Mouse (Mus musculus) forebrain, embryonic 14.5 days (tissue): ENCODE results near the gene Matn1. TPM values are rescaled to one million over a fixed set of nuclear protein-coding genes. Genes with fewer than 3 reads are reported as not detected.

Experiments used
- ATAC-seq: fragments of 200-750 bp; cut with Nextera tagmentation; 2 replicates; pipeline ENCODE4 v1.8.0; 2017; ENCODE audit warnings: mild to moderate bottlenecking, moderate library complexity
- DNase-seq: peaks from one replicate; pipeline ENCODE4 v3.0.0-alpha.2; 2015; ENCODE audit warnings: low spot score
- H3K27ac ChIP-seq: fragments of 300-500 bp; sonication (generic); 2 replicates; pipeline ENCODE4 v1.5.1; 2014; ENCODE audit warnings: low read depth, mild to moderate bottlenecking, control low read depth, low read length, moderate library complexity
- H3K27me3 ChIP-seq: fragments of 300-500 bp; sonication (generic); replicated peaks from 2 replicates; pipeline ENCODE4 v1.6.1; 2014; ENCODE audit warnings: low read length, control low read depth, mixed read lengths; ENCODE audit not compliant: control insufficient read depth, insufficient read depth
- H3K36me3 ChIP-seq: fragments of 300-500 bp; sonication (generic); 2 replicates; pipeline ENCODE4 v1.6.1; 2014; ENCODE audit warnings: low read length, control low read depth; ENCODE audit not compliant: control insufficient read depth, insufficient read depth
- H3K4me1 ChIP-seq: fragments of 300-500 bp; sonication (generic); 2 replicates; pipeline ENCODE4 v1.6.1; 2014; ENCODE audit warnings: antibody characterized with exemption, low read length, control low read depth; ENCODE audit not compliant: control insufficient read depth, insufficient read depth
- H3K4me2 ChIP-seq: fragments of 300-500 bp; sonication (generic); 2 replicates; pipeline ENCODE4 v1.6.1; 2014; ENCODE audit warnings: mild to moderate bottlenecking, control low read depth, low read length
- H3K4me3 ChIP-seq: fragments of 300-500 bp; sonication (generic); 2 replicates; pipeline ENCODE4 v1.5.1; 2014; ENCODE audit warnings: low read depth, low read length, control low read depth
- H3K9ac ChIP-seq: fragments of 300-500 bp; sonication (generic); 2 replicates; pipeline ENCODE4 v1.6.1; 2014; ENCODE audit warnings: mild to moderate bottlenecking, low read length, control low read depth, moderate library complexity
- H3K9me3 ChIP-seq: fragments of 300-500 bp; sonication (generic); replicated peaks from 2 replicates; pipeline ENCODE4 v1.6.1; 2016; ENCODE audit warnings: low read length, control low read depth, mixed read lengths; ENCODE audit not compliant: control insufficient read depth
- WGBS: fragments of 180-500 bp; shearing (Covaris S2); extraction: QIAGEN DNeasy Blood & Tissue Kit; methylation state at CpG from one replicate; pipeline ENCODE4 v1.1.7; 2014; 5-methylcytosine and 5-hydroxymethylcytosine counted together
- polyA plus RNA-seq: library from polyadenylated mRNA; unstranded; fragments of >200 nt; fragmentation: Nextera tagmentation; extraction: Ambion mirVana; gene quantifications from 2 replicates; pipeline ENCODE4 v1.2.1, GENCODE M21; 2014

Matn1 gene
- polyA plus RNA-seq, 1 experiment from 2014 or later, result 0.09 TPM

GRCm38 (mm10) chr4:130958812-130959211 is 14.6 kb downstream of the Matn1 start:
- 74% methylated on average over 5 of the region's 5 CpGs for WGBS

GRCm38 (mm10) chr4:130959678-130960077 is 15.5 kb downstream of the Matn1 start:
- H3K27me3 ChIP-seq, result no peaks in the 10 kb centered on the region
- H3K9ac ChIP-seq, result no peak overlapping the region
- no peaks in the 10 kb centered on the region for H3K9me3 ChIP-seq
- WGBS, result 42% methylated on average over 6 of the region's 6 CpGs
- no peaks in the 10 kb centered on the region for H3K36me3 ChIP-seq
- H3K4me2 ChIP-seq, result no peak overlapping the region
- H3K27ac ChIP-seq, result no peak overlapping the region
- no peak overlapping the region for H3K4me3 ChIP-seq
- ATAC-seq (peak; percentile 9; the same call in 1 of the 2 replicates), DNase-seq (no peak)
- H3K4me1 ChIP-seq, result 0 out of 2 replicates have a peak, but pooled peaks cover 2% of the 10 kb centered on the region

More at GRCm38 (mm10) chr4:130958812-130959211, 14.6 kb downstream of the Matn1 start:
- Histone ChIP-seq H3K9me3 (no peaks in the 10 kb centered on the region), H3K9ac (no peak overlapping the region), H3K4me1 (0 out of 2 replicates have a peak, but pooled peaks cover 2% of the 10 kb centered on the region), H3K4me2 (no peak overlapping the region), H3K27ac (no peak overlapping the region), H3K4me3 (no peak overlapping the region), H3K36me3 (no peaks in the 10 kb centered on the region), H3K27me3 (no peaks in the 10 kb centered on the region)
- ATAC-seq (no peak), DNase-seq (no peak)

GRCm38 (mm10) chr4:130960118-130960734 is 16.0 kb downstream of the Matn1 start:
- ATAC-seq (peak; percentile 84), DNase-seq (peak; percentile 88)
- no peak overlapping the region for H3K27ac ChIP-seq
- H3K9ac ChIP-seq, result no peak overlapping the region
- H3K36me3 ChIP-seq, result no peaks in the 10 kb centered on the region
- H3K27me3 ChIP-seq, result no peaks in the 10 kb centered on the region
- no peak overlapping the region for H3K4me2 ChIP-seq
- H3K4me3 ChIP-seq, result no peak overlapping the region
- WGBS, result 29% methylated on average over 9 of the region's 9 CpGs
- 0 out of 2 replicates have a peak, but pooled peaks cover 2% of the 10 kb centered on the region for H3K4me1 ChIP-seq
- no peaks in the 10 kb centered on the region for H3K9me3 ChIP-seq

GRCm38 (mm10) chr4:130971278-130971677 is 27.1 kb downstream of the Matn1 start:
- ATAC-seq (no peak), DNase-seq (no peak)
- no peak overlapping the region for H3K4me2 ChIP-seq
- H3K36me3 ChIP-seq, result no peaks in the 10 kb centered on the region
- no peak overlapping the region for H3K4me3 ChIP-seq
- H3K9me3 ChIP-seq, result no peaks in the 10 kb centered on the region
- WGBS, result 96% methylated on average over 1 of the region's 1 CpGs
- no peaks in the 10 kb centered on the region for H3K27me3 ChIP-seq
- no peak overlapping the region for H3K27ac ChIP-seq
- no peak overlapping the region for H3K9ac ChIP-seq
- 0 out of 2 replicates have a peak, but pooled peaks cover 4% of the 10 kb centered on the region for H3K4me1 ChIP-seq

GRCm38 (mm10) chr4:130972421-130972829 is 28.2 kb downstream of the Matn1 start:
- Histone ChIP-seq H3K9ac (no peak overlapping the region), H3K36me3 (no peaks in the 10 kb centered on the region), H3K27ac (peak overlapping the region; percentile 77), H3K27me3 (no peaks in the 10 kb centered on the region), H3K4me1 (0 out of 2 replicates have a peak, but pooled peaks cover 4% of the 10 kb centered on the region), H3K9me3 (no peaks in the 10 kb centered on the region), H3K4me3 (no peak overlapping the region), H3K4me2 (no peak overlapping the region)
- 52% methylated on average over 5 of the region's 5 CpGs for WGBS
- ATAC-seq, result 0 out of 2 replicates have a peak, but pooled peaks have one; percentile 7
- peak; percentile 66 for DNase-seq

- H3K4me3 ChIP-seq, result no peak overlapping the region
- 0 out of 2 replicates have a peak overlapping the region, but pooled peaks have one; percentile 3 for H3K4me2 ChIP-seq
- no peaks in the 10 kb centered on the region for H3K9me3 ChIP-seq
- 12% methylated on average over 19 of the region's 19 CpGs for WGBS
- no peak overlapping the region for H3K9ac ChIP-seq
- ATAC-seq (peak; percentile 90), DNase-seq (peak; percentile 95)
- H3K27ac ChIP-seq, result peak overlapping the region; percentile 77
- no peaks in the 10 kb centered on the region for H3K27me3 ChIP-seq
- no peaks in the 10 kb centered on the region for H3K36me3 ChIP-seq
- H3K4me1 ChIP-seq, result 0 out of 2 replicates have a peak, but pooled peaks cover 4% of the 10 kb centered on the region
Measured at GRCm38 (mm10) chr4:130973332-130974263, 29.4 kb downstream of the Matn1 start.

GRCm38 (mm10) chr4:130978981-130979380 is 34.8 kb downstream of the Matn1 start:
- H3K9me3 ChIP-seq, result no peaks in the 10 kb centered on the region
- no peaks in the 10 kb centered on the region for H3K4me1 ChIP-seq
- DNase-seq, result no peak
- H3K4me3 ChIP-seq, result no peak overlapping the region
- H3K36me3 ChIP-seq, result no peaks in the 10 kb centered on the region
- 80% methylated on average over 3 of the region's 3 CpGs for WGBS
- no peak overlapping the region for H3K27ac ChIP-seq
- H3K27me3 ChIP-seq, result no peaks in the 10 kb centered on the region
- no peak overlapping the region for H3K9ac ChIP-seq
- ATAC-seq, result no peak
- H3K4me2 ChIP-seq, result no peak overlapping the region

GRCm38 (mm10) chr4:130984416-130985182 is 40.4 kb downstream of the Matn1 start:
- H3K4me2 ChIP-seq, result peak overlapping the region; percentile 6; the same call in 1 of the 2 replicates
- peak overlapping the region; percentile 67 for H3K27ac ChIP-seq
- ATAC-seq, result 0 out of 2 replicates have a peak, but pooled peaks have one; percentile 37
- H3K4me3 ChIP-seq, result no peak overlapping the region
- DNase-seq, result peak; percentile 64
- 23% methylated on average over 17 of the region's 17 CpGs for WGBS
- H3K9me3 ChIP-seq, result no peaks in the 10 kb centered on the region
- peak overlapping the region; percentile 40 for H3K9ac ChIP-seq
- H3K36me3 ChIP-seq, result no peaks in the 10 kb centered on the region
- H3K4me1 ChIP-seq, result peaks cover 11% of the 10 kb centered on the region
- no peaks in the 10 kb centered on the region for H3K27me3 ChIP-seq
